Mouse (Mus musculus): ENCODE measurements around the gene Spop. TPM values are rescaled to one million over a fixed set of nuclear protein-coding genes. Genes with fewer than 3 reads are reported as not detected.

Spop gene
- polyA plus RNA-seq, 1 experiment: 31.4 TPM

DNA sequence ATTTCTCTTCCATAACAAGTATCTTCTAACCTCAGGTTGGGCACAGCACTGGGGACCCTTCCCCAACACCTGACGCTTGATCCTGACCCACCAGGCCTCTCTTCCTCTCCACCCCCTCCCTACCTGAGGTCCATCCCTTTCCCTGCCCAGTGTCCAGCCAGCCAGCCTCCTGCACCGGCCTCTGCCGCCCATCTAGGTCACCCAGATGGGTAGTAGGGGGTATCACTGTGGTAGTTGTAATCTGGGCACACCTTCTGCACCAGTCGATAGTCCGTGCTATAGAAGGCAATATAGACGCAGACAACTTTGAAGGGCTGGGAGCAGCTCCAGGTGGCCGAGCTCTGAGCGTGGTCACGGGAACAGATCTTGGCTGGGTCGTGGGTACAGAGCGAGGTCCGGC lies 96.8 kb downstream of the Spop start:
- Histone ChIP-seq H3K27me3 (ENCODE audit: control insufficient read depth, insufficient read depth, low read length) (peaks cover 21% of the 10 kb centered on the region), H3K36me3 (ENCODE audit: control insufficient read depth, insufficient read depth, low read length) (no peaks in the 10 kb centered on the region), H3K4me1 (ENCODE audit: control insufficient read depth, insufficient read depth, insufficient read length) (peaks cover 11% of the 10 kb centered on the region), H3K4me3 (ENCODE audit: extremely low read depth, insufficient read depth, insufficient read length) (no peak overlapping the region), H3K27ac (ENCODE audit: insufficient read depth, low read length) (no peak overlapping the region)
- TF ChIP-seq POLR2A (IDR thresholded peaks at IDR 0.05; ENCODE audit: low read depth, low read length) (no peak), CTCF (IDR thresholded peaks at IDR 0.05; ENCODE audit: extremely low read depth, insufficient read depth, insufficient read length, insufficient replicate concordance) (no peak)
- WGBS: 92% methylated on average over 12 of the region's 12 CpGs
- no peak for DNase-seq (ENCODE audit: low read depth in 1 of 2, low spot score in 2 of 2)

DNA sequence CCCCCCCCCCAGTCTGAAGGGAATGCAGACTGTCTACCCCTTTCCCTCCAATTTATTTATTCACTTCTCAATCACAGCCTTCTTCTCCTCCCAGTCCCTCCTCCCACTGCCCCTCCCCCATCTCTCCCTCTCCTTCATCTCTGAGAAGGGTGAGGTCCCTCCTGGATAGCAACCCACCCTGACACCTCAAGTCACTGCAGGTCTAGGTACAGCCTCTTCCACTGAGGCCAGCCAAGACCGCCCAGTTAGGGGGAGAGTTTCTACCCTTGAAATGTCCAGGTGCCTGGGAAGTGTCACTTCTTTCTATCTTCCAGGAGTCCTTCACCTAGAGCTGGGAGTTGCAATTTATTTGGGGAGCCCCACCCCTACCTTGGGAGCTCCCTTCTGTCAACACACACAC lies 98.0 kb downstream of the Spop start:
- 74% methylated on average over 1 of the region's 1 CpGs for WGBS
- no peak for DNase-seq (ENCODE audit: low read depth in 1 of 2, low spot score in 2 of 2)
- Histone ChIP-seq H3K27me3 (ENCODE audit: control insufficient read depth, insufficient read depth, low read length) (peaks cover 22% of the 10 kb centered on the region), H3K36me3 (ENCODE audit: control insufficient read depth, insufficient read depth, low read length) (no peaks in the 10 kb centered on the region), H3K4me3 (ENCODE audit: extremely low read depth, insufficient read depth, insufficient read length) (no peak overlapping the region), H3K4me1 (ENCODE audit: control insufficient read depth, insufficient read depth, insufficient read length) (peaks cover 11% of the 10 kb centered on the region), H3K27ac (ENCODE audit: insufficient read depth, low read length) (no peak overlapping the region)
- no peak for TF ChIP-seq POLR2A (IDR thresholded peaks at IDR 0.05; ENCODE audit: low read depth, low read length)

GRCm38 (mm10) chr11:95512383-95512782 lies 98.5 kb downstream of the Spop start:
- WGBS: 71% methylated on average over 6 of the region's 6 CpGs

DNA sequence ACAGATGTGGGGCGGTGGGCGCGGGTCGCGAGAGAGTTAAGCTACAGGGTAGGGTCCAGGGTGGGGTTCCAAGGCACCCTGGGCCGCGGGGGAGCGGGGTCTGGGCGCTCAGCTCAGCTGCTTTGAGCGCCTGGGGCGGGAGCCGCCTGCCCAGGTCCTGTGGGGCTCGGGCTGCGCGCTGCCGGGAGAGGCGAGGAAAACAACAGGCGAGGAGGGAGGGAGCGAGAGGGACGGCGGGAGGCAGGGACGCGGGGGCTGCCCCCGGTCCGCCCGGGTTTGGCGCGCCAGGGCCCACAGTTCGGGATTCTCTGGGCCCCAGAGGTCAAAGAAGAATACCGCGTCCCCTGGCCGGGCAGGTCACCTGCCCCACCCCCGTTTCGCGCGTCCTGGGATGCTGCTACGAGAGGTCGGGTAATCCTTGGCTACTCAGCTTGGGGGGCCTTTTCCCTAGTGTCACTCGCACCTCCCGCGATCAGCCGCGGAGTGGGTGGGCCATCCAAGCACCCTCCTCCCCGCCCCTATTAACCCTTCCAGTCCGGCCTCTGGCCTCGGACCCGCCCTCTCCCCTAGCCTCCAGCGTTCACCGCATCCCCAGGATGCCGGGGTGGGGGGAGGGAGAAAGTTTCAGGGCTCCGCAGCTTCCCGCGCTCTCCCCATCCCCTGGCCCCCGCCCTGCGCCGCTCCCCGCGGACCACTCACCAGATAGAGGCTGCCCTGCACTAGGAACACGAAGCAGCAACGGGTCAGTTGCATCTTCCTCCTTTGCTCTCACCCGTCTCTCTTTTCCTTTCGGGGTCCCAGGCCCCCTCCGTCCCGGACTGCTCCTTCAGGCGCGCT lies 99.8 kb downstream of the Spop start:
- Histone ChIP-seq H3K4me3 (ENCODE audit: extremely low read depth, insufficient read depth, insufficient read length) (peak overlapping the region; percentile 28; the same call in 1 of the 2 replicates), H3K27ac (ENCODE audit: insufficient read depth, low read length) (no peak overlapping the region), H3K36me3 (ENCODE audit: control insufficient read depth, insufficient read depth, low read length) (no peaks in the 10 kb centered on the region), H3K27me3 (ENCODE audit: control insufficient read depth, insufficient read depth, low read length) (peaks cover 22% of the 10 kb centered on the region), H3K4me1 (ENCODE audit: control insufficient read depth, insufficient read depth, insufficient read length) (peaks cover 11% of the 10 kb centered on the region)
- TF ChIP-seq CTCF (IDR thresholded peaks at IDR 0.05; ENCODE audit: extremely low read depth, insufficient read depth, insufficient read length, insufficient replicate concordance): no peak
- no peak for TF ChIP-seq POLR2A (IDR thresholded peaks at IDR 0.05; ENCODE audit: low read depth, low read length)
- 4% methylated on average over 57 of the region's 66 CpGs for WGBS
- DNase-seq (ENCODE audit: low read depth in 1 of 2, low spot score in 2 of 2): no peak

More at GRCm38 (mm10) chr11:95512383-95512782, 98.5 kb downstream of the Spop start:
- DNase-seq (ENCODE audit: low read depth in 1 of 2, low spot score in 2 of 2): no peak
- Histone ChIP-seq H3K36me3 (ENCODE audit: control insufficient read depth, insufficient read depth, low read length) (no peaks in the 10 kb centered on the region), H3K4me1 (ENCODE audit: control insufficient read depth, insufficient read depth, insufficient read length) (peaks cover 11% of the 10 kb centered on the region), H3K27me3 (ENCODE audit: control insufficient read depth, insufficient read depth, low read length) (peaks cover 22% of the 10 kb centered on the region), H3K27ac (ENCODE audit: insufficient read depth, low read length) (no peak overlapping the region), H3K4me3 (ENCODE audit: extremely low read depth, insufficient read depth, insufficient read length) (no peak overlapping the region)
- no peak for TF ChIP-seq POLR2A (IDR thresholded peaks at IDR 0.05; ENCODE audit: low read depth, low read length)
- TF ChIP-seq CTCF (IDR thresholded peaks at IDR 0.05; ENCODE audit: extremely low read depth, insufficient read depth, insufficient read length, insufficient replicate concordance): no peak

- 2% methylated on average over 56 of the region's 66 CpGs for WGBS
- Histone ChIP-seq H3K4me3 (ENCODE audit: extremely low read depth, insufficient read depth, insufficient read length) (peak within 1 kb of the TSS; percentile 28; the same call in 1 of the 2 replicates), H3K27me3 (ENCODE audit: control insufficient read depth, insufficient read depth, low read length) (peaks cover 22% of the 10 kb centered on the region)
Measured at GRCm38 (mm10) chr11:95514298-95514861, 100.5 kb downstream of the Spop start, which contains the start of gene Nxph3. Nxph3 (minus strand) TSS chr11:95514570.

DNA sequence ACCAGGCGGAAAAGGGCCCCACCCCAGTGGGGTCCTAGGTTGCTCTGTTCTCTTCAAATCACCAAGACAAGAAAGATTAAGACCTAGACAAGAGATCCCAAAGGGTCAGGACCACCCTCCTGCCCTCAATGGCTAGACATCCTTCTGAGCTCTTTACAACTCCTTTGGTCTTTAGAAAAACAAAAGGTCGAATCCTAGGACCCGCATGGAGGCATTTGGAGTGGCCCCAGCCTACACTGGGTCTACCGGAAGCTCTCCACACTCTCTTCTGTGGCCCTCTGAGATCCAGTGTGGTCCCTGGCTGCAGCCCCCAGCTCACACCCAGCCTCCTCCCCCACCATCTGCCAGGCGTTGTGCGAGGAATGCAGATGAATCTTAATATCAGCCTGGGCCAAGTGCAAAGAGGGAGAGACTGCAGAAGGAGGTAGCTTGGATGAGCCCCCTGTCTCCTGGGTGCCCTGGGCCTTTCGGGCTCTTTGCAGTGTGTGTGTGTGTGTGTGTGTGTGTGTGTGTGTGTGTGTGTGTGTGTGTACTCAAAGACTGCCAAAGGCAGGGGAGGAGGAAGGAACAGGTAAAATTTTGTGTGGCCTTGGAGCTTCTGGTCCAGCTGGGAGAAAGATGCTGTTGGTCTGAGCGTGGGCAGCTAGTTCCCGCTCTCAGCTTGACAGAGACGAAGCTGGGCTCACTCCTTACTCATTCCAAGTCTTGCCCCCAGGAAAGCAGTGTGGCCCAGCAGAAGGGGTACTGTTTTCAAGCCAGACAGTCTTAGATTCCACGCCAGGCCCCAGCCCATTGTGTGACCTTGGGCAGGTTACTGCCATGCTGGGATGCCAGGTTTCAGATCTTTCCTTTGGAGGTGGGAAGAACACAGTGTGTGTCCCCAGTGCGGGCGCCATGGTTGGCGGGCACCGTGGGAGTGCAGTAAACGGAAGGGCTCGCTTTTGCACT lies 101.8 kb downstream of the Spop start:
- Histone ChIP-seq H3K27ac (ENCODE audit: insufficient read depth, low read length) (no peak overlapping the region), H3K4me1 (ENCODE audit: control insufficient read depth, insufficient read depth, insufficient read length) (peaks cover 11% of the 10 kb centered on the region), H3K36me3 (ENCODE audit: control insufficient read depth, insufficient read depth, low read length) (no peaks in the 10 kb centered on the region), H3K27me3 (ENCODE audit: control insufficient read depth, insufficient read depth, low read length) (peaks cover 22% of the 10 kb centered on the region), H3K4me3 (ENCODE audit: extremely low read depth, insufficient read depth, insufficient read length) (no peak overlapping the region)
- DNase-seq (ENCODE audit: low read depth in 1 of 2, low spot score in 2 of 2): no peak
- TF ChIP-seq CTCF (IDR thresholded peaks at IDR 0.05; ENCODE audit: extremely low read depth, insufficient read depth, insufficient read length, insufficient replicate concordance) (no peak), POLR2A (IDR thresholded peaks at IDR 0.05; ENCODE audit: low read depth, low read length) (no peak)
- WGBS: 73% methylated on average over 17 of the region's 17 CpGs

More at GRCm38 (mm10) chr11:95514298-95514861, 100.5 kb downstream of the Spop start, which contains the start of gene Nxph3:
- peak in 1 of 2 experiments; percentile 16 for DNase-seq (ENCODE audit: low read depth in 1 of 2, low spot score in 2 of 2)
- Histone ChIP-seq H3K36me3 (ENCODE audit: control insufficient read depth, insufficient read depth, low read length) (no peaks in the 10 kb centered on the region), H3K27ac (ENCODE audit: insufficient read depth, low read length) (no peak within 1 kb of the TSS), H3K4me1 (ENCODE audit: control insufficient read depth, insufficient read depth, insufficient read length) (peaks cover 11% of the 10 kb centered on the region)
- TF ChIP-seq CTCF (IDR thresholded peaks at IDR 0.05; ENCODE audit: extremely low read depth, insufficient read depth, insufficient read length, insufficient replicate concordance): peak; percentile 40; the same call in 1 of the 2 replicates
- TF ChIP-seq POLR2A (IDR thresholded peaks at IDR 0.05; ENCODE audit: low read depth, low read length): no peak

All from spleen, adult 2 months (tissue).